10 mouse cellular contexts compared by ENCODE assay signal in genomic region chr9:72183925-72184324, GRCm38 (mm10).
DNase-seq lines count a peak whose midpoint lies in the region; ATAC-seq and TF ChIP-seq lines count a peak whose summit lies in the region.
"Had no signal": no experiment of that assay in that cellular context is flagged by ENCODE, and none has a peak within 500 bp of the region (broad histone marks: within the 10 kb centered on the region; RNA-seq: fewer than 3 reads in every experiment).

No protein-coding gene starts in this region.

- DNase-seq in hindbrain, embryonic 14.5 days (ENCODE audit: low spot score), result no peak
- peak; percentile 8 for DNase-seq in NIH3T3 (ENCODE audit: low read depth)
- DNase-seq in cerebellum, adult 11-12 months, result peak; percentile 93
- peak; percentile 47 to 70 for DNase-seq in heart, adult 2 months
- DNase-seq in spleen, postnatal 36 days (ENCODE audit: low spot score in 2 of 2), result no peak
- no peak for DNase-seq in retina, embryonic 14.5 days (ENCODE audit: low spot score)
- DNase-seq: lung, embryonic 14.5 days had no signal

- no peak overlapping the region for H3K27ac ChIP-seq in hindbrain, embryonic 15.5 days (replicated peaks)
- H3K27ac ChIP-seq in hindbrain, embryonic 14.5 days, result no peak overlapping the region
- no peak overlapping the region; the same call in 1 of the 2 replicates for H3K27ac ChIP-seq in heart, adult 2 months
- H3K27ac ChIP-seq in kidney, embryonic 15.5 days, result no peak overlapping the region

- no peaks in the 10 kb centered on the region for H3K4me1 ChIP-seq in hindbrain, embryonic 15.5 days (replicated peaks)
- no peaks in the 10 kb centered on the region for H3K4me1 ChIP-seq in hindbrain, embryonic 14.5 days (replicated peaks; ENCODE audit: control insufficient read depth, insufficient read depth, low read length)
- H3K4me1 ChIP-seq in heart, adult 2 months (ENCODE audit: control insufficient read depth, insufficient read depth, low read length), result peaks cover 2% of the 10 kb centered on the region; the same call in 1 of the 2 replicates
- no peaks in the 10 kb centered on the region for H3K4me1 ChIP-seq in kidney, embryonic 15.5 days

- intact Hi-C loops in heart, adult 2 months (cut with DNase I), result no loop called here

- no peak overlapping the region; the same call in 1 of the 2 replicates for H3K4me2 ChIP-seq in hindbrain, embryonic 15.5 days
- no peak overlapping the region for H3K4me2 ChIP-seq in hindbrain, embryonic 14.5 days (replicated peaks)
- H3K4me2 ChIP-seq in kidney, embryonic 15.5 days, result no peak overlapping the region
- H3K4me2 ChIP-seq: lung, embryonic 14.5 days had no signal

- no peak for TF ChIP-seq CTCF in heart, adult 2 months (IDR thresholded peaks at IDR 0.05)

- no peak overlapping the region for H3K9ac ChIP-seq in hindbrain, embryonic 15.5 days
- no peak overlapping the region for H3K9ac ChIP-seq in hindbrain, embryonic 14.5 days
- no peak overlapping the region for H3K9ac ChIP-seq in heart, adult 2 months (ENCODE audit: low read depth, low read length)
- H3K9ac ChIP-seq in kidney, embryonic 15.5 days, result no peak overlapping the region
- H3K9ac ChIP-seq: lung, embryonic 14.5 days had no signal

- TF ChIP-seq EP300 in heart, adult 2 months (IDR thresholded peaks at IDR 0.05; ENCODE audit: insufficient read depth, low read depth, low read length), result peak; percentile 29; the same call in 1 of the 2 replicates

- H3K9me3 ChIP-seq in hindbrain, embryonic 15.5 days, result no peaks in the 10 kb centered on the region
- H3K9me3 ChIP-seq in hindbrain, embryonic 14.5 days (ENCODE audit: control insufficient read depth, low read length), result no peaks in the 10 kb centered on the region
- no peaks in the 10 kb centered on the region for H3K9me3 ChIP-seq in kidney, embryonic 15.5 days (replicated peaks)

- H3K27me3 ChIP-seq in hindbrain, embryonic 15.5 days, result no peaks in the 10 kb centered on the region
- no peaks in the 10 kb centered on the region for H3K27me3 ChIP-seq in hindbrain, embryonic 14.5 days (ENCODE audit: control insufficient read depth, insufficient read depth, low read length)
- H3K27me3 ChIP-seq in heart, adult 2 months (ENCODE audit: control insufficient read depth, insufficient read depth, low read length), result no peaks in the 10 kb centered on the region
- no peaks in the 10 kb centered on the region for H3K27me3 ChIP-seq in kidney, embryonic 15.5 days
- H3K27me3 ChIP-seq: CH12.LX had no signal

- no peaks in the 10 kb centered on the region for H3K36me3 ChIP-seq in hindbrain, embryonic 15.5 days
- no peaks in the 10 kb centered on the region for H3K36me3 ChIP-seq in hindbrain, embryonic 14.5 days (replicated peaks; ENCODE audit: control insufficient read depth, insufficient read depth)
- no peaks in the 10 kb centered on the region for H3K36me3 ChIP-seq in heart, adult 2 months (ENCODE audit: control insufficient read depth, insufficient read depth, low read length)
- H3K36me3 ChIP-seq in kidney, embryonic 15.5 days, result no peaks in the 10 kb centered on the region

- peak; percentile 59; the same call in 1 of the 2 replicates for ATAC-seq in hindbrain, embryonic 15.5 days (ENCODE audit: low FRiP score, low read depth)
- ATAC-seq in hindbrain, embryonic 14.5 days (ENCODE audit: low FRiP score), result no peak
- no peak for ATAC-seq in kidney, embryonic 15.5 days (replicated peaks; ENCODE audit: low FRiP score)

- no peaks in the 10 kb centered on the region for H3K79me2 ChIP-seq in heart, adult 2 months (replicated peaks; ENCODE audit: control insufficient read depth, insufficient read depth, low read length)

- H3K4me3 ChIP-seq in hindbrain, embryonic 15.5 days, result no peak overlapping the region
- no peak overlapping the region for H3K4me3 ChIP-seq in hindbrain, embryonic 14.5 days (replicated peaks; ENCODE audit: low read length)
- H3K4me3 ChIP-seq in heart, adult 2 months, result 0 out of 2 replicates have a peak overlapping the region, but pooled peaks have one; percentile 2
- H3K4me3 ChIP-seq in kidney, embryonic 15.5 days (replicated peaks), result no peak overlapping the region

- TF ChIP-seq POLR2A in heart, adult 2 months (IDR thresholded peaks at IDR 0.05; ENCODE audit: insufficient read depth, low read depth, low read length), result no peak

- WGBS in hindbrain, embryonic 15.5 days, result 59% methylated on average over 10 of the region's 10 CpGs
- 79% methylated on average over 10 of the region's 10 CpGs for WGBS in hindbrain, embryonic 14.5 days
- 52% methylated on average over 10 of the region's 10 CpGs for WGBS in heart, adult 2 months
- 83% methylated on average over 10 of the region's 10 CpGs for WGBS in kidney, embryonic 15.5 days

Comparison
In these comparisons a context has a peak if more than half of its experiments do, and no peak if none do; other contexts are left out.
1. DNase-seq: peak in NIH3T3 (single experiment), cerebellum, adult 11-12 months (single experiment) and heart, adult 2 months (2 of 2); none in hindbrain, embryonic 14.5 days (single experiment), spleen, postnatal 36 days (0 of 2) and retina, embryonic 14.5 days (single experiment).